Mouse (Mus musculus) kidney, embryonic 15.5 days (tissue): ENCODE data around the gene Gm2888. TPM values are rescaled to one million over a fixed set of nuclear protein-coding genes. Genes with fewer than 3 reads are reported as not detected.
"Not testable (repeated sequence)": the region's sequence is repeated elsewhere in the genome, so short reads cannot be mapped to it uniquely, and the experiment has no call there.

Source experiments
- ATAC-seq: fragments of 200-750 bp; cut with Nextera tagmentation; replicated peaks from 2 replicates; pipeline ENCODE4 v1.8.0; 2017; ENCODE audit warnings: moderate TSS enrichment; ENCODE audit not compliant: low FRiP score
- H3K27ac ChIP-seq: fragments of 300-500 bp; sonication (generic); 2 replicates; pipeline ENCODE4 v1.5.1; 2015; ENCODE audit warnings: mild to moderate bottlenecking, inconsistent platforms
- H3K27me3 ChIP-seq: fragments of 300-500 bp; sonication (generic); 2 replicates; pipeline ENCODE4 v1.6.1; 2015; ENCODE audit warnings: inconsistent platforms
- H3K36me3 ChIP-seq: fragments of 300-500 bp; sonication (generic); 2 replicates; pipeline ENCODE4 v1.6.1; 2015; ENCODE audit warnings: inconsistent platforms
- H3K4me1 ChIP-seq: fragments of 300-500 bp; sonication (generic); 2 replicates; pipeline ENCODE4 v1.6.1; 2015; ENCODE audit warnings: inconsistent platforms
- H3K4me2 ChIP-seq: fragments of 300-500 bp; sonication (generic); 2 replicates; pipeline ENCODE4 v1.6.1; 2015; ENCODE audit warnings: moderate library complexity, mild to moderate bottlenecking, inconsistent platforms
- H3K4me3 ChIP-seq: fragments of 300-500 bp; sonication (generic); replicated peaks from 2 replicates; pipeline ENCODE4 v1.5.1; 2015; ENCODE audit warnings: mild to moderate bottlenecking, inconsistent platforms
- H3K9ac ChIP-seq: fragments of 300-500 bp; sonication (generic); 2 replicates; pipeline ENCODE4 v1.6.1; 2015; ENCODE audit warnings: mild to moderate bottlenecking, inconsistent platforms
- H3K9me3 ChIP-seq: fragments of 300-500 bp; sonication (generic); replicated peaks from 2 replicates; pipeline ENCODE4 v1.6.1; 2016; ENCODE audit warnings: inconsistent platforms
- WGBS: fragments of 180-500 bp; shearing (Covaris S2); methylation state at CpG from one replicate; pipeline ENCODE4 v1.1.7; 2015; ENCODE audit warnings: mixed read lengths; 5-methylcytosine and 5-hydroxymethylcytosine counted together
- polyA plus RNA-seq: library from polyadenylated mRNA; unstranded; fragments of >200 nt; fragmentation: Nextera tagmentation; extraction: Ambion mirVana; gene quantifications from 2 replicates; pipeline ENCODE4 v1.2.1, GENCODE M21; 2015

Gene Gm2888
- polyA plus RNA-seq = not detected in 2 replicates

DNA sequence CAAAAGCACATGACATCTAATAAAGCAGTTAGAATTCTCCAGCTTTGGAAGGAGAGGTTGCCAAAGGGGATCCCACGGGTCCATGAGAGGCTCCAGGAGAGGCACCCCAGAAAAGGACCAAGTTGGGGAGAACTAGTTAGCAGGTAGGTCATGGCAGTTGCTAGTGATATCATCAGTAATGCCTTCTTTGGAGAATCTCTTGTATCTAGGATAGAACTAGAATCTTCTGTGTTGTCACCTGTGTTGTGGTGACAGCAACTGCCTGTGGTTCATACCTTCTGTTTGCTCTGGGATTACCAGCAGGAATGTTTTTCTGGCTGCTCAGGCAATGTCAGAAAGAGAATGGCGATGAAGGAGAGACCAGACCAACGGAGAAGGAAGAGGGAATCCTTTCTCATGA lies at the start of gene Gm2888:
Gene Gm2888, plus strand, starts transcription at position 301 of the 400 bp plus-strand sequence.
- WGBS = 86% methylated on average over 3 of the region's 3 CpGs
- H3K27me3 ChIP-seq, ATAC-seq, H3K4me1 ChIP-seq, H3K4me2 ChIP-seq, H3K27ac ChIP-seq, H3K4me3 ChIP-seq, H3K36me3 ChIP-seq, H3K9ac ChIP-seq, H3K9me3 ChIP-seq: not testable (repeated sequence)

DNA sequence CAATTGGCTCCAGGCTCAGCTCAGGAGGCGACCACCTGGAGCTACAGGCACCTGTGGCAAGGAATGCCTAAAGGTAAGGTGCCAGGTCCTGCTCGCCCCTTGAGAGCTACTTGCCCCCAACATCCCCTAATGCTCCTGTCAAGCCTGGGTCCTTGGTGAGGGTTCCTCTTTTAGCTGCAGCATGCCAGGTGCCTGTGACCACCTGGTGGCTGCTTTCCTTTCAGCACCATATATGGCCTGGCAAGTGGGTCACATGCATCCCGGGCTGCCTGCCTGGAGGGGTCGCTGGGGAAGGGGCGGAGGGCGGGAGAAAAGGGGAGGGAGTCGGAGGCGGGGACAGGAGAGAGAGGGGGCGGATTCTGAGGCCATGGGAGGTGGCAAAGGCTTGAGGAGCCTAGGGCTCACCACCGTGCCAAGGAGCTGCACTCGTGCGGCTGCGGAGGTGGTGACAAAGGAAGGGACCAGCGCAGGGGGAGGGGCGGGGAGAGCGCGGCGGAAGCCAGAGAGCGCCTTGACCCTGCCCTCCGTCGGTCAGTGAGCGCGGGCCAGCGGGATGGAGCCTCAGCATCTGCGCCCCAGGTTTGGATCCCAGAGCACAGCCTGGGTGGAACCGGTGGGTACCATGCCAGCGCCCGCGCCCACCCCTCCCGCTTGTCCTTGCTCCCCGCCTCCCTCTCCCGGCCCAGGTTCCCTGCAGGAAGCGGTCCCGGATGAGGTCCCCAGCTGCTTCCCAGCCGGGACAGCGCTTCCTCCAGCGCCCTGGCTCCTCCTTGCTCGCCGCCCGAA lies 19.1 kb downstream of the Gm2888 start, which contains the start of gene Gm2897:
Gene Gm2897, plus strand, starts transcription at position 559 of the 786 bp plus-strand sequence.
- WGBS = 3% methylated on average over 31 of the region's 40 CpGs
- not testable (repeated sequence) for H3K4me1 ChIP-seq, H3K36me3 ChIP-seq, H3K9me3 ChIP-seq, H3K27me3 ChIP-seq, H3K27ac ChIP-seq
- Histone ChIP-seq H3K4me2 (peak within 1 kb of the TSS; percentile 83), H3K9ac (peak within 1 kb of the TSS; percentile 14; the same call in 1 of the 2 replicates), H3K4me3 (peak within 1 kb of the TSS; percentile 51)
- 0 out of 2 replicates have a peak, but pooled peaks have one; percentile 54 for ATAC-seq

DNA sequence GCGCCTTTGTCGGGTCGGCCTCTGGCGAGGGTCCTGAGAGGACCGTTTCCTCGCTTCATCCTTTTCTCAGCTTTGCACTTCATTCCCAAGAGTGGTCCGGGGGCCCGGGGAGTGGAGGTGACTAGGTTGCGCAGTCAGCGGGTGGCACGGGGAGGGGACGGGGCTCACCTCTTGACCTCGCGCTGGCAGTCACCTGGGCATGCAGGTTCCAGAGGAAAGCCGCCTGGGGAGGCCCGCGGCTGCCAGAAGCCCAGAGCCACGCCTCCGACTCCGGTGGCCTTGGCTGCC lies 19.7 kb downstream of the Gm2888 start:
- not testable (repeated sequence) for H3K4me1 ChIP-seq, H3K9me3 ChIP-seq, ATAC-seq, H3K27ac ChIP-seq, H3K27me3 ChIP-seq, H3K36me3 ChIP-seq
- WGBS = 0% methylated on average over 18 of the region's 20 CpGs
- peak overlapping the region; percentile 51 for H3K4me3 ChIP-seq
- H3K4me2 ChIP-seq = peak overlapping the region; percentile 83
- peak overlapping the region; percentile 14; the same call in 1 of the 2 replicates for H3K9ac ChIP-seq

DNA sequence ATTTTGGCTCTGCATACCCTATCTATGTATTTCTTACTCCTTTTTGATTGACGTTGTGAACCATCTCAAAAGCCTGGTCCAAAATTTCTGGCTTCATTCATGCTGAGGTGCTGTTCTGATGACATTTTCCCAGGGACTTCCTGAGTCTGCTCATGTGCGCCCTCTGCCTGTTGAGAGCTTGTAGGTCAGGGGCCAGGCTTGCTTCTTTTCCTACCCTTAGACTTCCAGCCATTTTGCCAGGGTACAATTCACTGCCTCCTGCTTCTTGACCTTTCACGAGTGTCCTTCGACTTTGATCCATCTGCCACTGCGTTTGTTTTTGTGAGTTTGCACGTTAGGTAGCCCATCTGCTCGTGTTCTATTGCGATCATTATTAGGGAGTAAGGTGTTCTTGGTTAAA lies 20.3 kb downstream of the Gm2888 start:
- H3K4me2 ChIP-seq, H3K9ac ChIP-seq, H3K4me1 ChIP-seq, H3K9me3 ChIP-seq, H3K4me3 ChIP-seq, H3K36me3 ChIP-seq, ATAC-seq, H3K27ac ChIP-seq, H3K27me3 ChIP-seq: not testable (repeated sequence)
- 4% methylated on average over 6 of the region's 8 CpGs for WGBS

Other genes starting within 250 kb of the Gm2888 start
- 1.2 and 2.2 TPM in 2 replicates for gene Gm2897, start 19.3 kb downstream of the Gm2888 start, polyA plus RNA-seq
- not detected in 2 replicates for gene Gm10340, start 104.0 kb downstream of the Gm2888 start, polyA plus RNA-seq
- gene Gm5795, start 158.3 kb downstream of the Gm2888 start, polyA plus RNA-seq = not detected in 2 replicates
- 4.8 and 5.5 TPM in 2 replicates for gene D830030K20Rik, start 178.5 kb downstream of the Gm2888 start, polyA plus RNA-seq